Mouse (Mus musculus) T-cell, adult 2 months (primary cell): Measurements from ENCODE around the gene Gm17660.

ENCODE experiments used
- DNase-seq: peaks from one replicate; pipeline ENCODE4 v3.0.0; 2022; ENCODE audit warnings: low spot score

Gm17660 gene

DNA sequence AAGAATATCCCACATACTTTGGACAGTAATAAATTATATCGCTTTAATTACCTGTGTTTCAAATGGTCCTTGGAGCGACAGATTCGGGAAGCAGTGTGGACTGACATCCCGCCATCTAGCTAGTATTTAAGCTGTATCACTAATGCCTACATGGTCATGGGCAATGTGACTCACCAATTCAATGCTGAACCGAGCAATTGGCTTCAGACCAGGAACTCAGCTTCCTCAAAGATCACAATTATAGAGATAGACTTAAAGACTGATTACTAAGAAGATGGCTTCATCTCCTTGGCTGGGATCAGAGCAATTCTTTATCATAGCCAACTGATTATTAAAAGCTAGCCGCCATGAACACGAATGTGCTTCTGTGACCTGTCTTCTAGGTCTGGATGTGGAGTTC is at the start of gene Gm17660:
TSS of gene Gm17660 (minus strand) at position 101 of the 400 bp plus-strand sequence.
- DNase-seq, result no peak

DNA sequence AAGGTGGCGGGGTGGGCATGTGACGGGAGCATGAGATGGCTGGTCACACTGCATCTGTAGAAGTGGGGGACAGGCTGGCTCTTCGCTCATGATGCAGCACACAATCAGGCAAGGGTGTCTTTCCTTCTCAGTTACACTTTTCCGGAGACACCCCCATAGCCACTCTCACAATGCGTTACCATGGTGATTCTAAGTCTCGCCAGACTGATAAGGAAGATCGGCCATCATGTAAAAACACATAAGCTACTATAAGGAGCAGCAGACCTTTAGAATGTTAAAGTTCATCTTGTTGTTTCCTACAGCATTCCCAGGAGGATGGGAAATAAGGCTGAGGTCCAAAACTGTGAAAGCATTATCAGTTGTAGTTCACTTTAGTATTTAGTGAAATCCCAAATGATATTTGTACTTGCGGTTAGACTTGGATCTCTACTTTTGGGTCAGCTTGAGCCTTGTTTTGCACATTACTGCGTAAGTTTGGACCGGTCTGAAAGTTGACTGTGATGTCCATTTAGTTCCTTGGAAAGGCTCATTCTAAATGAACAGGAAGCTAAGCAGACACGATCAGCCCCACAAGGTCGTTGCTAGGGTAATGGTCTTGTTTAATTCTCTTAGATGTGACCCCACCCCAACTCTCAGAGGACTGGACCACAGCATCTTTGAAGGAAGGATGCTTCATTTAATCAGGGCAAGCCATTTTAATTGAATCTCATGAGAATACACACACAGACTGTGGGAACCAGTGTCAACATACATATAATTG is 49.3 kb upstream of the Gm17660 start:
- no peak for DNase-seq

DNA sequence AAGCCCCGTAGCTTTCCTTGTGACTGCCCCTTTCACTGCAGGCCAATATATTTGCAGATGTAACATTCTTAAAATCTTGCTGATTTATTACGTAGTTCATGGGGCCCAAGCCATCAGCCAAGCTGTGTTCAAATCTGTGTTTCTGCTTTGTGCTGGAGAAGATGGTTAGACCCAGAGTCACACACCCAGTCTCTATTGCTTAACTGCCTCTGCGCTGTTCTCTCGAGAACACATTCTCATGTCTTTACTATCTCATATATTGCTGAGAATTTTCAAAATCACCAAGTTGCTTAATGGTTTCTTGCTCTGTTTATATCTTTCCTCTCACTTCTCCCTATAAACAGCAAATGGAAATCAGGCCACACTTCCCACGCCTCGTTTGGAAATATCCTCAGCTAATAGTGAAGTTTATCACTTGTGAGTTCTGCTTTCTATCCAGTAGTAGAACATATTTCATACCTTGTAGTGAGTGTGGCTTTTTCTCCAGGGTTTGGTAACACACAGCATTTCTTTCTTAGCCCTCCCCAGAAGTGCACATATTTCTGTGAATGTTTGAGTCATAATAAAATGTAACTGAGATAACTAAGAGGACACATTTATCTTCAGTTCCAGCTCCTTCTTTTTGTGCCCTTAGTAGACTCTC is 46.7 kb upstream of the Gm17660 start:
- DNase-seq, result no peak

DNA sequence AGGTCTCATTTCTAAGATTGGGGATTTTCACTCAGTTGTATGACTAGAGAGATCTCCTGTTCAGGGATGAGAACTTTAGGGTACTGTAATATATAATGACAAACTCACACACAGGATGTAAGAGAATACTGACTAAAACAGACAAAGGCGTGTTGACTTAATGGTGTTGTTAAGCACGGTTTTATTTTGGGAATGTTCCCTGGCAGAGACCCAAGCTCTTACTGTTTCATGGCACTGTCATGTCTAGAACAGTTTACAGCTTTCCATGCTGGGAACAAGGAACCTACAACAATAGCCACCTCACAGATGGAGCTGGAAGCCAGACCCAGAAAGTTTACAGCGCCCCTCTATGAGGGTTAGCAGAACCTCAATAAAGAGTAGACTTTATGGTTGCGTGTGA is 38.5 kb upstream of the Gm17660 start:
- no peak for DNase-seq

DNA sequence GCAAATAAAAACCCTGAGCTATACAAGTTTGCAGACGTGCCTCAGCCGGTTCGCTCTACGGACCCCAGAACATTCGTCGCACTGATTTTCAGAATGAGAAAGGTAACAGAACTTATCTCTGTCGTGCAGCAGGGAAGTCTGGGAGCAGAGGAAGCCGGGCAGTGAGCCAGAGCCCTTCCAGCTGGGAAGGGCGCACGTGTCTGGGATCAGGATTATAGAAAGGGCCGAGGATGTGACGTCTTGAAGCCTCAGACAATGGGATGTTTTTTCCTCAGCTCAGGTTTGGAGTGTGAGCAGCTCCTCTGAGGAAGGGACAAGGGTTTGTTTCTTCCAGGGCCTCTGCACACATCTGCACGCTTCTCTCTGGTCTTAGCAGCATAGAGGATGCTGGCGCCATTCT is 37.7 kb upstream of the Gm17660 start:
- DNase-seq, result no peak

DNA sequence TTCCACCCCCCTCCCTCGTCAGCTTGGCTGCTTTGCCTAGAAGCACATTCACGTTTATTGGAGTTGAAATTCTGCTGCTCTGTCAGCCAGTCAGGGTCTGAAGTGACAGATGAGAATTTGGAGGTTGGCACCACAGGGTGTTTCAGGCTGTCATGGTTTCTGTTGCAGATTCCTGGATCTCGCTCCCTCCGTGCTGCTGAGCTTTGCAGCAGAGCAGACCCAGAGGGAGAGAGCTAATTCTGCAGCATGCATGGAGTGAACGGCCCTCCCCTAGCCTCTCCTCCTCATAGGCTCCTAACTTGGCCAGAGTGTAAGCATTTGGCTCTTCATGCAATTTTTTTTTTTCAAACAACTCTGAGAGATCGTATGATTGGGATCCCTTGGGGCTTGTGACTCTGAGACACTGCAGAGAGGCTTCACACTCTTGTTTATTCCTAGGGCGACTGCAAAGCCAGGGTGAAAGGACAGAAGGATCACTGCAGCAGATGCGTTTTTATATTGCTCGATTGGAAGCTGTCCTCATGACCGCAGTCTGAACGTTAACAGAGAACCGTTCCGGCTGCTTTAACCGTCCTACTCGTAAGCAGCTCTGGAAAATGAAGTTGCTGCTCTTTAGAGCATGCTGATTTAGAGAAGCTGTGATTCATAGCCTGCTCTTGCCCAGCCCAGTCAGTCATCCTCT is 36.2 kb upstream of the Gm17660 start, which contains the start of gene Sparcl1:
TSS of gene Sparcl1 (minus strand) at position 243 of the 682 bp plus-strand sequence.
- no peak for DNase-seq

DNA sequence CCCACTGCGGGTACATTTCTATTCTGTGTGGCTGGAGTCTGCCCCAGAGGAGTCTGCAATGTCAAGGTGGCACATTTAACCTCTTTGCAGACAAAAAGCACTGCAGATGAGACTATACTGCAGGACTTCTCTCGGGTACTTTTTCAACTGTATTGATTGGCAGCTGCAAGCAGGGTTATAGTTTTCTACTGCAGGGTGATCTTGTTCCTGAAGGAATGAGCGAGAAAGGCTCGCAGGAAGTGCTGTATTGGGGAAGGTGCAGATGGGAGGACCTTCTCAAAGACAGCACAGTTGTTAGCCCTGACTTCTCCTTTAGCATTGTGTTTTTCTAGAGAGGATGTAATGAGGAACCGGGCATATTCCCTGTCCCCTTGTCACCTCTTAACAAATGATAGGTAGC is 35.1 kb upstream of the Gm17660 start:
- DNase-seq, result no peak

DNA sequence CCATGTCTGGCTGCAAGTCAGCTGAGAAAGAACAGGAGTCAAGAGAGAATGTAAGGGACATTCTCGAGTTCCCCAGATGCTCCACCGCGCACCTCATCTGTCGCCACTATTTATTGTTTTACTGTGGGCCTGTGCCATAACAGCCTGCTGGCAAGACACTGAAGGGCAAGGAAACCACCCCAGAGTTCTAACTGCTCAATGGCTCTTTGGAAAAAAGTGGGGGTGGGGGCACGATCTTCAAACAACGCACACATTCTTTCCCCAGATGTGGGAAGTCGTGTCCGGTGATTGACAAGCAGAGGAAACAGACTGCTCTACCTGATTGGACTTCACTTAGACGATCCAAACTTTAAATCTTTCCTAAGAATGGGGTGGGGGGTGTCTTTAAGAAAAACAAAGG is 34.6 kb upstream of the Gm17660 start:
- DNase-seq, result no peak

DNA sequence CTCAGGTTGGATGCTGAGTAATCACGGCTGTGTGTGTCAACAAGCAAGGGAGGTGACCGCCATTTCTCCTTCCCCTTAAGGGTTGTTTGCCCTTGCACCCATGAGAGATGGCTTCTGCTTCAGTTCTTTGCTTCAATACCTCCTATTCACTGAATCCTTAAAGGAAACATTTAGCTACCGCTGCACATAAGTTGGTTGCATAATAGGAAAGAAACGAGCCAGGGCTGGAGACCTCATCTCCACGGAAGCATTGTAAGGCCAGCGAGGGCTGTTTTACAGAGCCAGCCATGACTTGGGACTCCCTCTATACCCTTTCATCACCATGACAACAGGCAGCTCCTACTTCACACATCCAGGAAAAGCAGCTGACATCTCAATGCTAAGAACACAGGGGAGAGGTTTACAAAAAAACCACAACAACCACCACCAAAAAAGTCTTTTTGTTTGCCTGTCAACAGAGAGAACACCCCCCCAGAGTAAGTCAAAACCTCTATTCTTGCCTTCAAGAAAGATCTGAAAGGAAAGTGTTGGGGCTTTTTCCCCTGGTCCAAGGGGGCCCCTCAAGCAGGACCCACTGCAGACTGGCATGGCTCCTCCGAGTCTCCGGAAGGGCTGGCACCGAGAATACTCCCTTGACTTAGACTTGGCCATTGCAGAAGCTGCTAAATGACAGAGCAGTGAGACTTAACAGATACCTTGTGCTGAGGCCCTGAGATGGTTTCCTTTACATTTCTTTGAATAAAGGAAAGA is 32.9 kb upstream of the Gm17660 start:
- DNase-seq, result no peak

DNA sequence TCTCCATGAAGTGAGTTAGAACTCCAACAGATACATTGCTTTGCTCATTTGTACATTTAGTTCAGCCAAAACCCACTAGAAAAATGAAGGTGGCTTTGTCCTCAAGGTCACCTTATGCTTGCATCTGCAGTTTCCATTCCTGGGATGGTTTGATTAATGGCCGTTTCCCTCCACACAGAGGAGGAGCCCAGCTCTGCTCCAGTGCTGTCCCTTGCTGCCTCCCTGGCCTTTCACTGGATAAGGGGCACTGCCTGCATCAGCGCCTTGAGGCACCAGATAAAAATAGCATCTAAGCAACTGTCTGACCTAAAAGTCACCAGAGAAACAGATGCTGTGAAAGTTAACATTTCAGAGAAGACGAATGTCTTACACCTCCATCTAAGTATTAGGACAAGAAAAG is 32.1 kb upstream of the Gm17660 start:
- DNase-seq, result no peak

DNA sequence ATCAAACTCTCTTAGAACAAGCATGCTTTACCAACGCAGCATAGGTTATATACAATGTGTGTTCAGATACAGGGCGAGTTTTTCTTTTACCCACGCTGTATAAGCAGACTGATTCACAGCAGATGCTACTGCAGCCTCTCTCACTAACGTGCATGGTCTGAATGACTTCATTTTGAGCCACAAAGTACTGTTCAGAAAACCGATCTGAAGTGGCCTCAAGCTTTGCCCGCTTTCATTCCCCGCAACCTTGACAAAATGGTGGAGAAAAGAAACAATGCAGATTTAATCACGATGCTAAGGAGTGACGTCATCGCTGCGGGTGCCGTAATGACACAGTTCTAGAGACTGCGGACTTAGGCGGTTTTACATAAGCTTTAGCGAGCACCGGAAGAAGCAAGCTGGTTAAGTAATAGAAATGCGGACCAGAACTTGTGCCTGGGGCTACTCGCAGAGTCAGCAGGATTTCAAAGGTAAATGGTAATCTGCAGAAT is 31.5 kb upstream of the Gm17660 start:
- no peak for DNase-seq

DNA sequence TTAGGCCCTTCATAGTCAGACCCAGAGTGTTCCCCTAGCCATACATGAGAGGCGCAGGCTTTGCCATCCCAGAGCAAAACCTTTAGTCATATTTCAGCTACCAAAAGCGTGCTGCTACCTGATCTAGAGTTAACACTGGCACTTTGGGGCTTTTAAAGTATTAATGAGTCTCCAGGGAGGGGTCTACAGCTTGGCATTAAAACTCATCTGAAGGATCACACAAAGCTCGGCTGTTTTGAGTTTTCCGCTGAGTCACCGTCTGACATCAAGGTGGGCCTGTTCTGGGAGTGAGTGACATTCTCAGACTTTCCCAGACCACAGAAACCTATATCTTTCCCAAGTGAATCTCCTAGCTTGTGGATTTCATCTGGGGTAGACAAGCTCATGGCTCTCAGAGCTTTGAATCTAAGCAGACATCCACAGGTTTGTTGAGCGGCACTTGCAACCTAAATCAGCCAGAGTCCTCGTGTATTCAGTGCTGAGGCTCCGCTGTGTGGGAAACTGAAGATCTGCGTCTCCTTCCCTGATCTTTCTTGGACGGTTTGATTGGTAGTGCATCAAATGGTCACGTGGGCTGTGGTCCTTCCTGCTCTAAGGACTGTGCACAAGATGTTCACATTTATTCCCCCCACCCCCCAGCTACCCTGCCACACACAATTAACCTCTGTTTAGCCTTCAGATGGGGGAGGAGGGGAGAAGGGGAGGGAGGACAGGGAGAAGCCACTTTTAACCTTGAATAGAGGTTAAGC is 30.9 kb upstream of the Gm17660 start:
- no peak for DNase-seq

DNA sequence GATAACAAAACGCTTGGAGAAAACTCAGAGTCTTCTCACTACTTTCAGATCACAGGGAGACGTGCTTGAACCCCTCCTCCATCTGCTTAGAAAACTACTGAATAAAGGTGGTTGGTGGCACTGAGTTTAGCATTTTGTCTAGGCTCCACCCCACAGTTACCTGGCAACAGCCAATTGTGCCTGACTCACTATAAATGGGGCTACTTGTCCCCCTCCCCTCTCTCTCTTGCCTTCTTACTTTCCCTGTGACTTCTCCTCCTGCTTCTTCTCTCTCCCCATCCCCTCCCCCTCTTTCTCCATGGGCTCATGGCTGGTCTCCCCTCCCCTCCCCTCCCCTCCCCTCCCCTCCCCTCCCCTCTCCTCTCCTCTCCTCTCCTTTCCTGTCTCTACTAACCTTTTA is 26.7 kb upstream of the Gm17660 start:
- DNase-seq, result no peak

DNA sequence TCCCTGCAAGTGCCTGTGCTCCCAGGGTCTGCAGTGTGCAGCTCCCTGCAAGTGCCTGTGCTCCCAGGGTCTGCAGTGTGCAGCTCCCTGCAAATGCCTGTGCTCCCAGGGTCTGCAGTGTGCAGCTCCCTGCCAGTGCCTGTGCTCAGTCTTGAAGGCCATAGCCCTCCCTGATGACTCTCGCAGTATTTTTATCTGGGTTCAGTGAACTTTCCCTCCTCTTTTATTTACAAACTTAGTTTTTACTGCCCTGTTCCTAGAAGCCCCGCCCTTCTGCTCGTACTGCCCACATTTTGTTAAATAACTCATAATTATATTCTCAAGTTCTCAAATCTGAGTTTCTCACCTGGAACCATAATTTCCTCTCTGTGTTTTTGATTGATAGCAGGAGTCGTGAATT is 25.8 kb upstream of the Gm17660 start:
- DNase-seq, result no peak

DNA sequence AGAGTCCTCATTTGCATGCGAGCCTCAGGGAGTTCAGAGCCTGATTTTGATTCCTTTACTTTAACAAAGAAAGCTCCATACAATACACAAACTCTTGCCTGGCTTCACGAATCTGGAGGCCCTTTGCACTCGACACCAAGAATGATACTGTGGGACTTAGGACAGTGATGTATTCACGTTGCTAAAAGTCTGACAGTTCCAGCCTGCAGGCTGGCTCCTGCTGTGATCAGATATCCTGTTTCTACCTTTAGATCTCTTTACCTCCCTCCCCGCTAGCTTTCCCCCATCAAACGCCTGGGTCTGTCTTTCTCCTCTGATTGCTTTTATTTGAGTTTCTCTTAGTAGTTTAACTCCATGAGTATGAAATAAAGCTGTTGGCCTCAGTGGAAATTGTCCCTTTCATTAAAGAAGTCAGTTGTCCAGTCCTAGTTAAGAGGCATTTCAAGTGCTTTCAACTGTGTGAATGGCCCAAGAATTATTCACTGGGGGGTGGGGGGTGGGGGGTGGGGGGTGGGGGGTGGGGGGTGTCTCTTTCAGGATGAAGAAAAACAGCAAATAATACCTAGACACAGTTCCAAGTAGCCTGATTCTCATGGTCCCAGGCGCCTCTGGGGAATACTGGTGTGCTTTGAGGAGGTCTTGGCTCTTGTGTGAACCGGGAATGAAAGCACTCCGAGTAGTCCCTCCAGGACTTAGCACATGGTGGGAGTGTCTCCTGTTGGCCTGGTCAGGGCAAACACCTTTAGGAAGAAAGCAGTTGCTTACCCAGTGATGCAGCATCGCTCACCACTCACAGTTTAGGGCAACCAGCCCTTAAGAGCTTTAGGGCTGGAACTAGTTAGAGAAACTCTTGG is 24.5 kb upstream of the Gm17660 start:
- DNase-seq, result no peak

DNA sequence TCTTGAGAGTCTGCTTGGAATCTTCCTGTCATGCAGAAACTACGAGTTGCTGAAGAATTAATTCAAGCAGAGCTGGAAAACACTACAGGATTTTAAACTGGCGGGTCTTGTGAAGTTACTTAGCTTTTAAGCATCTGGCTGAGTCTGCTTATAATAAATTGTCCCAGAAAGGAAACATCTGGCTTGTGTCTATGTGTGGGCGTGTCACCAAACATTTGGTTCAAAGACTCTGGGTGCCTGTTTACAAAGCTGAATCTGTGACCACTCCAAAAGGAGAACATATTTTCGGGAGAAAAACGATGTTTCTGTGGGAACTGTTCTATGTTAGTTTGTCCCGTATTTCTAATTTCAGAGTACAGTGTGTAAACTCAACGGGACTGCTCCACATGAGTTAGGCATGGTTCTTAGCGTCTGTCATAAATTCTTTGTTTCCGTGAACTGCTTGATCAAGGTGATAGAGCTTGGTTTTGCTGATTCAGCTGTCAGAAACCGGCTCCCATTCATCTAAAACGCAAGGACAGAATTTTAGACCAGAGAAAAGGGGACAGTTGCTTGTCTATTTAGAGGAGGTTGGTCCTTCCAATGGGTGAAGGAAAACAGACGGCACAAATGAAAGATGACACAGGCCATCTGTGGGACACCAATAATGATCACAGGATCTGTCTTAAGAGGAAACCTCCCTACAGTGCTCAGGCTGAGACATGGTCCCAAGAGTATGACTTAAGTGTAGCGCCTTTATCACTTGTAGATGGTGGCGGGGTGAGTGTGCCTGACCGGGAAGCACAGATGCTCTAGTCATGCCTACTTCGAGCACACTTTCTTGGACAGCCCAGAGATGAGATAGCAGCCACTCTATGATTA is 18.9 kb upstream of the Gm17660 start:
- no peak for DNase-seq

DNA sequence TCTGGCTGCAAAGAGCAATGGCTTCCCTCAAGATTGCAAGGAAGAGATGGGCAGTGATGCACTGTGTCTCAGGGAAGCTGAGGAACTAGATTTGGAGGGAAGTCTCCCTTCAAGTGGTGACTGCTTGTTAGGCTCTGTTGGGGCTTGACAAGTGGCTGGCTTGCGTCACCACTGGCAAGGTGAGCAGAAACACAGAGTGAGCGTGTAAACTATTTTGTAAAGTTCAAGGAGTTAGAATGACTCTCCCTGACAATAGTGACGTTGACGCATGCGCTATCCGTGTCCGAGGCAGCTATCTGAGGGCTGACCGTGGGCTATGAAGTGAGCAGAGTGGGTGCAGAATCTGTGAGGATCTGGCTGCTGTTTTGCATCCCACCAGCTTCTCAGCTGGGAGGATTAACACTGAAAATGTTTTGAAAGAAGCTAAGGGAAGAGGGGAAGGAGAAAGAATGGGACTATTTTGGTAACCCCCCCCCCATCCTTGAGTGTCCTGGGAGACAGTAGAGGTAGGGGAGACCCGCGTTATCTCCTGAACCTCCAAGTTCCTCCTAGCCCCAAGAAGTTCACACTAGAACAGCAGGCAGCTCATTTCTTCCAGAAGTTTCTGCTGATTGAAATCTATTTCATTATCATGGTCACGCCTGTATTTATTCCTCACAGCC is 18.1 kb upstream of the Gm17660 start:
- DNase-seq, result no peak

DNA sequence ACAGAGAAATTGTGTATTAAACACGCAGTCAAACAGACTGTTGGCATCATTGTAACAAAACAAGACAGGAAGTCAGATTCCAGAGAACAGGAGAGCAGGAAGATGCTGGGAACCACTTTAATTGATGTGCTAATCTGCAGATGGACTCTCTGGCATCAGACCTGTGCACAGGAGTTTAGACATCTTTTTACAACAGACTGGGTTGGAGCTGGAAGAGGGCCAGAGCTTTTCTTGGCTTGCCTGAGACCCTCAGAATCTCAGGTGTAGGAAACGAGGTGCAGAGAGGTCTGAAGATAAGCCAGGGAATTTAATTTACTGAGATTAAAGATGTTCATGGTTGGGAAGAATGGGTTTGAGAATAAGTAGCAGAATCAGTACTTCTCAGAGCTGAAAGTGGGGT is 12.3 kb upstream of the Gm17660 start:
- no peak for DNase-seq

DNA sequence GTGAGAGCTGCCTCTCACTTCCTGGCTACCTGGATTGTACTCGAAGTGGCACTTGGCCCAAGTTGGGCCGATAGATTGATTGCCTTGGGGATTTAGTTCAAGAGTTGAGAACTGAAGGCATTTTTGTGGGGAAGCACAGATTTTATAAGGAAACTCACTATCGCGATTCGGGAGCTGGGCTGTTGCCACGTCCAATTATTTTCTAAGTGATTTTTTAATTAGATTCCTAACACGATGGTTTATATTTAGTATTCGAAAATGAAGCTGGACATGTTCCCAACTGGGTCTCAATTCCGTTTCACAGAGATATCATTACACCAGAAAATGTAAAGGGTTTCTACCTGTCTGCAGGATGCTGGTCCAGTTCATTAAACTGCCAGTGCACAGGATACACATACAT is 8.0 kb upstream of the Gm17660 start:
- DNase-seq, result no peak
